Mouse (Mus musculus): Measurements from ENCODE around the gene Batf2. TPM values are rescaled to one million over a fixed set of nuclear protein-coding genes. Genes with fewer than 3 reads are reported as not detected.

Gene Batf2
- polyA plus RNA-seq, 1 experiment from 2014 or later, result 0.47 TPM

DNA sequence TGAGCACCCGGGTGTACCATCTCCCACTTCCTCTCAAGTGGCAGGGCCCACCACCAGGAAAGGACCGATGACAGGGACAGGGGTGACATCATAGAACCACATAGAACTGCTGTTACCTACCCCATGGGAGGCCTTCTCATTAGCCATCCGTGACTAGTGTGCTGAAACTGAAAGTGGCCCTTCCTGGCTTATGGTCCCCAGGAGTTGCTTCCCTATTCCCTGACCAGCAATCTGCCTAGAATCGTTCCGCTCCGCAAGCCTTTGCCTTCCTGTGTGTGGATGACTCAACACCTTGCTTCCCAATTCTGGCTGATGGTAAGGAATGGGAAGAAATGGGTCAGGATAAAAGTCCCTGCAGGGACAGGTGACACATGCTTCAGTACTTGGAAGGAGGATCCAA lies 16.4 kb downstream of the Batf2 start:
- Histone ChIP-seq H3K27ac (ENCODE audit: low read length) (no peak overlapping the region), H3K9ac (replicated peaks; ENCODE audit: low read length) (no peak overlapping the region), H3K4me2 (replicated peaks; ENCODE audit: low read depth, low read length) (no peak overlapping the region), H3K27me3 (ENCODE audit: insufficient read depth, low read length) (no peaks in the 10 kb centered on the region), H3K36me3 (ENCODE audit: insufficient read depth, low read length) (no peaks in the 10 kb centered on the region), H3K4me3 (ENCODE audit: low read length) (no peak overlapping the region), H3K9me3 (ENCODE audit: low read length) (no peaks in the 10 kb centered on the region), H3K4me1 (ENCODE audit: insufficient read depth, low read length) (no peaks in the 10 kb centered on the region)
- 56% methylated on average over 6 of the region's 6 CpGs for WGBS
- no peak for ATAC-seq (ENCODE audit: low FRiP score, low TSS enrichment)

DNA sequence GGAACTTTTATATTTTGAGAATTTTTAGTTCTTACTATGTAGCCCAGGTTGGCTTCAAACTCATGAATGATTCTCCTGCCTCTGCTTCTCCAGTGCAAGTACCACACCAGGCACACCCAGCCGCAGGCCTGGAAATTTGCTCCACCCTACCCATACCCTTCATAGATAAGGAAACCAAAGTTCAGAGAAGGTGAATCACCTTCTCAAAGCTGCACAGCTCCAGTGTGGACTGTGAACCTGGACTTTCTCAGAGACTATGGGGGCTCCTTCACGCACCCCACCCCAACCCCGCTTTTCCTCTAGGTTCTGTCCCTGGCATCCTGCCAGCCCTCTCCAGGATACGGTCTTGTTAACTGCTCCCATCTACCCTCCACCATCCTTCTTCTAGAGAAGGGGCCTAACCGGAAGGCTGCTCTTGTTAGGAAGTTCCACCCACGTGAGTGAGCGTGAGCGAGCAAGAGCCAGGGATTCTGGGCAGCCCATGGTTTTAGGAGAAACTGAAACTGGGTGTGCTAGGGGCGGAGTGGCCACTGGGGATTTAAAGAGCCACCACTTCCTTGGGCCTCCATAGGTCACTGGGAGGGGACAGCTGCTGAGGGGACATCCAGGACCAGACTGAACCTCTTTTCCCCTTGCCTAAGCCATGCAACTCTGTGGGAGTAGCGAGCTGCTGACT lies 23.2 kb downstream of the Batf2 start:
- 49% methylated on average over 10 of the region's 10 CpGs for WGBS
- no peaks in the 10 kb centered on the region for H3K36me3 ChIP-seq (ENCODE audit: insufficient read depth, low read length)
- H3K27me3 ChIP-seq (ENCODE audit: insufficient read depth, low read length), result no peaks in the 10 kb centered on the region
- H3K9ac ChIP-seq (replicated peaks; ENCODE audit: low read length), result no peak overlapping the region
- no peak overlapping the region for H3K27ac ChIP-seq (ENCODE audit: low read length)
- H3K4me3 ChIP-seq (ENCODE audit: low read length), result no peak overlapping the region
- no peak for ATAC-seq (ENCODE audit: low FRiP score, low TSS enrichment)
- H3K4me1 ChIP-seq (ENCODE audit: insufficient read depth, low read length), result no peaks in the 10 kb centered on the region
- no peaks in the 10 kb centered on the region for H3K9me3 ChIP-seq (ENCODE audit: low read length)
- no peak overlapping the region for H3K4me2 ChIP-seq (replicated peaks; ENCODE audit: low read depth, low read length)

DNA sequence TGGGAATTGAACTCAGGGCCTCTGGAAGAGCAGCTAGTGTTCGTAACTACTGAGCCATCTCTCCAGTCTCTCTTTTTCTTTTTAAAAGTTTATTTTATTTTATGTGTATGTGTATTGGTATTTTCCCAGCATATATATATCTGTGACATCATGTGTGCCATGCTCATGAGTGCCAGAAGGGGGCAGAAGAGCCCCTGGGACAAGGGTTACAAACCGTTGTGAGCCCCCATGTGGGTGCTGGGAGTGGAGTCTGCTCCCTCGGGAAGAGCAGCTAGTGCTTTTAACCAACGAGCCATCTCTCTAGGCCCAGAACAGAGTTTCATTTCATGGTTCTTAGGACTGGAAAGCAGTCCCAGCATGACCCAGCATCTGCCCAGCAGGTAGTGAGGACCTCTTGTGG lies 26.0 kb downstream of the Batf2 start:
- no peak for ATAC-seq (ENCODE audit: low FRiP score, low TSS enrichment)
- Histone ChIP-seq H3K4me1 (ENCODE audit: insufficient read depth, low read length) (no peaks in the 10 kb centered on the region), H3K27ac (ENCODE audit: low read length) (no peak overlapping the region), H3K27me3 (ENCODE audit: insufficient read depth, low read length) (no peaks in the 10 kb centered on the region), H3K36me3 (ENCODE audit: insufficient read depth, low read length) (no peaks in the 10 kb centered on the region), H3K9ac (replicated peaks; ENCODE audit: low read length) (no peak overlapping the region), H3K9me3 (ENCODE audit: low read length) (no peaks in the 10 kb centered on the region), H3K4me3 (ENCODE audit: low read length) (no peak overlapping the region), H3K4me2 (replicated peaks; ENCODE audit: low read depth, low read length) (no peak overlapping the region)
- WGBS, result 80% methylated on average over 4 of the region's 4 CpGs

DNA sequence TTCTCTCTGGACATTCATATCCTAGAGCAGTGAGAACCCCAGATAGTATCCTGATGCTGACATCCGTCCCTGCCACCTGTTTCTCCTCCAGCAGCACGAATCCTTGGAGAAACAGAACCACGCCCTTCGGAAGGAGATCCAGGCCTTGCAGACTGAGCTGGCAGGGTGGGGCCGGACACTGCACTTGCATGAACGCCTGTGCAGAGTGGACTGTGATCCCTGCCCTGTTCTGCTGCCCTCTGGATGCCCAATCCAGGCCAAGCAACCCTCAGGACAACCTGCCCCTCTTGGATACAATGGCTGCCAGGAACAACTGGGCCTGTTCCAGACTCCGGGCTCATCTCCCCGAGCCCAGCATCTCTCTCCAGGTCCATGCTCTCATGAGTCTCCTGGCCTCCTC lies 30.4 kb downstream of the Batf2 start:
- WGBS, result 84% methylated on average over 8 of the region's 8 CpGs
- no peaks in the 10 kb centered on the region for H3K9me3 ChIP-seq (ENCODE audit: low read length)

DNA sequence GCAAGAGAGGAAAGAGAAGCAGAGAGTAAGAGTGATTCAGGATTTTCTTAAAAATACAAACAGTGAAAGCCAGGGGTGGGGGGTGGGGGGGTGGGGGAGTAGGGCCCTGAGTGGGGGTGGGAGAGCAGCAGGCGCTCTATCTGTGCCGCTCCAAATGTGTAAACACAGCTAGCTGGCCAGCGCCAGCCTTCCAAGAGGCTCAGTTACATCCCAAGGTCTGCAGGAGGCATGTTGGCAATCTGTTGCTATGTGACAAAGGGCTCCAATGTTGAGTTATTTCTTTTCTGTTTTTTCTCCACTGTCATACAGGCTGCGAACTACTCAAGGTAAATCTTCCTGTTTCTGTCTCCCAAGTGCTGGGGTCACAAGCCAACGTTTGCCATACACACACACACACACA lies 34.0 kb downstream of the Batf2 start:
- no peak overlapping the region for H3K4me2 ChIP-seq (replicated peaks; ENCODE audit: low read depth, low read length)
- H3K9ac ChIP-seq (replicated peaks; ENCODE audit: low read length), result no peak overlapping the region
- ATAC-seq (ENCODE audit: low FRiP score, low TSS enrichment), result no peak
- no peaks in the 10 kb centered on the region for H3K27me3 ChIP-seq (ENCODE audit: insufficient read depth, low read length)
- no peak overlapping the region for H3K27ac ChIP-seq (ENCODE audit: low read length)
- no peaks in the 10 kb centered on the region for H3K36me3 ChIP-seq (ENCODE audit: insufficient read depth, low read length)
- no peaks in the 10 kb centered on the region for H3K9me3 ChIP-seq (ENCODE audit: low read length)
- no peak overlapping the region for H3K4me3 ChIP-seq (ENCODE audit: low read length)
- WGBS, result 27% methylated on average over 5 of the region's 5 CpGs
- no peaks in the 10 kb centered on the region for H3K4me1 ChIP-seq (ENCODE audit: insufficient read depth, low read length)

More for the DNA sequence above, 30.4 kb downstream of the Batf2 start:
- Histone ChIP-seq H3K27ac (ENCODE audit: low read length) (no peak overlapping the region), H3K9ac (replicated peaks; ENCODE audit: low read length) (no peak overlapping the region), H3K4me2 (replicated peaks; ENCODE audit: low read depth, low read length) (no peak overlapping the region), H3K4me3 (ENCODE audit: low read length) (no peak overlapping the region), H3K4me1 (ENCODE audit: insufficient read depth, low read length) (no peaks in the 10 kb centered on the region), H3K36me3 (ENCODE audit: insufficient read depth, low read length) (no peaks in the 10 kb centered on the region), H3K27me3 (ENCODE audit: insufficient read depth, low read length) (no peaks in the 10 kb centered on the region)
- ATAC-seq (ENCODE audit: low FRiP score, low TSS enrichment), result no peak

DNA sequence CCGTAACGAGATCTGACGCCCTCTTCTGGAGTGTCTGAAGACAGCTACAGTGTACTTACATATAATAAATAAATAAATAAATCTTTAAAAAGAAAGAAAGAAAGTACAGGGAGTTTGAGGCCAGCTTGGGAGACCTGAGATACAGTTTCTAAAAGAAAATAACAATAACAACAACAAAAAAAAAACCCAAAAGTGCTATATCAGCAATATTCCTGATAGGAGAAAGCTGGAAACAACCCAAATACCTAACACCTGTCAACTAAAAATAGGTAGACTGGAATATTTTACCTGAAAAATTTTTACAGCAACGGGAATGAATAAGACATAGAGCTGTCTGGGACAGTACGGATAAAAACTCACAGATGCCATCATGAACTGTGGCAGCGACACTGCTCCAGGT lies 38.0 kb downstream of the Batf2 start:
- Histone ChIP-seq H3K27me3 (ENCODE audit: insufficient read depth, low read length) (no peaks in the 10 kb centered on the region), H3K36me3 (ENCODE audit: insufficient read depth, low read length) (no peaks in the 10 kb centered on the region), H3K9me3 (ENCODE audit: low read length) (no peaks in the 10 kb centered on the region), H3K9ac (replicated peaks; ENCODE audit: low read length) (no peak overlapping the region), H3K4me2 (replicated peaks; ENCODE audit: low read depth, low read length) (no peak overlapping the region), H3K4me1 (ENCODE audit: insufficient read depth, low read length) (no peaks in the 10 kb centered on the region), H3K4me3 (ENCODE audit: low read length) (no peak overlapping the region), H3K27ac (ENCODE audit: low read length) (no peak overlapping the region)
- no peak for ATAC-seq (ENCODE audit: low FRiP score, low TSS enrichment)
- 89% methylated on average over 6 of the region's 6 CpGs for WGBS

DNA sequence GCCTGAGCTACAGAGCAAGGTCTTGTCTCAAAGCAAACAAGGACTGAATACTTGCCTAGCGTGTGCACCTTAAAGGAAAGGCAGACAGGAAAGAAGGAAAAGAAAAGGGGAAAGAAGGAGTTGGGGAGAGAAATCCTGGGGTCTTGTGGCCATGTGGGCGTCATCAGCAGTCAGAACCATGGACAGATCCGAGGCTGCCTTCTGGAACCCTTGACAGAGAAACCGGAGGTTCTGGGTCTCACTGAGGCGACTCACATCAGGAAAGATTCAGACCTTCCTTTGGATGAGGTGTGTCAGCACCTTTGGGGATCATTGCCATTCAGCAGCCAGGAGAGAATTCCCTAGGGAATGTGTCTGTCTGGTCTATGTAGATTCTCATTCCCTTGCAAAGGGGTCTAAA lies 40.8 kb downstream of the Batf2 start:
- 11% methylated on average over 5 of the region's 5 CpGs for WGBS
- H3K4me1 ChIP-seq (ENCODE audit: insufficient read depth, low read length), result no peaks in the 10 kb centered on the region
- H3K27me3 ChIP-seq (ENCODE audit: insufficient read depth, low read length), result no peaks in the 10 kb centered on the region
- H3K9me3 ChIP-seq (ENCODE audit: low read length), result no peaks in the 10 kb centered on the region
- H3K27ac ChIP-seq (ENCODE audit: low read length), result no peak overlapping the region
- H3K9ac ChIP-seq (replicated peaks; ENCODE audit: low read length), result no peak overlapping the region
- no peaks in the 10 kb centered on the region for H3K36me3 ChIP-seq (ENCODE audit: insufficient read depth, low read length)
- H3K4me3 ChIP-seq (ENCODE audit: low read length), result no peak overlapping the region
- no peak for ATAC-seq (ENCODE audit: low FRiP score, low TSS enrichment)
- H3K4me2 ChIP-seq (replicated peaks; ENCODE audit: low read depth, low read length), result no peak overlapping the region

DNA sequence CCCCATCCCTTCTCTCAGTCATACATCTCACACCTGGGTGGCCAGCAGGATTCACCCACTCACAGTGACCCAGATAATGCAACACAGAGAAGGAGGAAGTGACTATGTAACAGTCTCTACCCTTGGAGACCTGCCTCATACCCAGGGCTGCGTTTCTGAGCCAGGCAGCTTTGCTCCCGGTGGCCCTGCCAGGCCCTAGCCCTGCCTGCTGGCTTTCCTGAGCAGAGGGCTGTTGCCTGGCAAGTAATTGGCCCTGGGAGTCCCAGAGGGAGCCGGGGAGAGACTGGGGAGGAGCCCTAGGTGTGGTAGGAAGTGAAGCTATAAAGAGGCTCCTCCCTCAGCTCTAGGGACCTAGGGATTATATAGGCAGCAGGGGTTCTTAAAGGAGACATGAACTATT lies 41.8 kb downstream of the Batf2 start:
- WGBS, result 9% methylated on average over 3 of the region's 3 CpGs
- H3K27ac ChIP-seq (ENCODE audit: low read length), result no peak overlapping the region
- H3K4me3 ChIP-seq (ENCODE audit: low read length), result no peak overlapping the region

DNA sequence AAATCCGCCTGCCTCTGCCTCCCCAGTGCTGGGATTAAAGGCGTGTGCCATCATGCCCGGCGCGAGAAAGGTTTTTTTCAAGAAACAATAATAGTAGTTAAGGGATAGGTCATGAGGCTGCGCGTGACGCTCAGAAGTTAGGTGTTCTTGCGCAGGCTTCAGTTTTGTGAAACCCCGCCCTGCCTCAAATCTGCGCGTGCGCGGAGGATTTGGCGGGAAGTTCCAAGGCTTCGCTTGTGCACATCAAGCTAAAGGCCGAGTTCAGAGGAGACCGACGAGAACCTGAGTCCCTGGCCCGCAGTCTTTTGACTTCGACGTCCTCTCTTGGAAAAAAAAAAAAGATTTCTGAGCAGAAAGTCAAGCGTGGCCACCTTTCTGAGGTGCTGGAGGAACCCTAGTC lies 43.3 kb downstream of the Batf2 start, which contains the start of gene Majin:
Gene Majin, plus strand, starts transcription at position 258 of the 400 bp plus-strand sequence.
- no peak within 1 kb of the TSS for H3K9ac ChIP-seq (replicated peaks; ENCODE audit: low read length)
- no peaks in the 10 kb centered on the region for H3K9me3 ChIP-seq (ENCODE audit: low read length)
- no peak for ATAC-seq (ENCODE audit: low FRiP score, low TSS enrichment)
- H3K4me2 ChIP-seq (replicated peaks; ENCODE audit: low read depth, low read length), result no peak within 1 kb of the TSS
- 85% methylated on average over 23 of the region's 23 CpGs for WGBS
- H3K4me3 ChIP-seq (ENCODE audit: low read length), result no peak within 1 kb of the TSS
- H3K27ac ChIP-seq (ENCODE audit: low read length), result no peak within 1 kb of the TSS
- H3K4me1 ChIP-seq (ENCODE audit: insufficient read depth, low read length), result no peaks in the 10 kb centered on the region
- H3K36me3 ChIP-seq (ENCODE audit: insufficient read depth, low read length), result no peaks in the 10 kb centered on the region
- no peaks in the 10 kb centered on the region for H3K27me3 ChIP-seq (ENCODE audit: insufficient read depth, low read length)

More for the DNA sequence above, 41.8 kb downstream of the Batf2 start:
- no peak overlapping the region for H3K4me2 ChIP-seq (replicated peaks; ENCODE audit: low read depth, low read length)
- H3K36me3 ChIP-seq (ENCODE audit: insufficient read depth, low read length), result no peaks in the 10 kb centered on the region
- H3K9me3 ChIP-seq (ENCODE audit: low read length), result no peaks in the 10 kb centered on the region
- no peaks in the 10 kb centered on the region for H3K27me3 ChIP-seq (ENCODE audit: insufficient read depth, low read length)
- no peak for ATAC-seq (ENCODE audit: low FRiP score, low TSS enrichment)
- H3K9ac ChIP-seq (replicated peaks; ENCODE audit: low read length), result no peak overlapping the region
- no peaks in the 10 kb centered on the region for H3K4me1 ChIP-seq (ENCODE audit: insufficient read depth, low read length)

DNA sequence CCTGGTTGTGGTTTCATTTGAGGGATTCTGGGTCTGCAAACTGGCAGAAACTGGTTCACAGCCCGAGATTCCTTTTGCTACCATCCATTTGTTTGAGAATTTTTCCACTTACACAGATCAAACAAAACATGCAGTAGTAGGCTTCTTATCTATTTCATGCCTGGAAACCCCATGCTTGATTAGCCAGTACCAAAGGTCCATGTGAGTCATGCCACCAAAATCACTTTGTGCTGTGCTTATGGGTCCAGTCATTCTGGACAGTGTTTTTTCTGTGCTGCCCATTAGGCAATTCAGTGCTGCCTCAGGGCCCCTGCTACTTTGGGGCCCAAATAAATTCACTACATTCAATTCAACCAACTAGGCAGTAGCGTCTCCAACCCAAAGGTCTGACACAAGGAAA lies 63.5 kb downstream of the Batf2 start:
- Histone ChIP-seq H3K4me2 (replicated peaks; ENCODE audit: low read depth, low read length) (no peak overlapping the region), H3K36me3 (ENCODE audit: insufficient read depth, low read length) (no peaks in the 10 kb centered on the region), H3K4me1 (ENCODE audit: insufficient read depth, low read length) (no peaks in the 10 kb centered on the region), H3K27ac (ENCODE audit: low read length) (no peak overlapping the region), H3K27me3 (ENCODE audit: insufficient read depth, low read length) (no peaks in the 10 kb centered on the region), H3K9me3 (ENCODE audit: low read length) (no peaks in the 10 kb centered on the region), H3K9ac (replicated peaks; ENCODE audit: low read length) (no peak overlapping the region), H3K4me3 (ENCODE audit: low read length) (no peak overlapping the region)
- WGBS, result 82% methylated on average over 2 of the region's 2 CpGs
- no peak for ATAC-seq (ENCODE audit: low FRiP score, low TSS enrichment)
